In genomic region chr4:155171961-155172533, GRCm38 (mm10) we compare ENCODE assay signal across 7 mouse cellular contexts. TPM values are rescaled to one million over a fixed set of nuclear protein-coding genes. Genes with fewer than 3 reads are reported as not detected.
DNase-seq lines count a peak whose midpoint lies in the region; ATAC-seq and TF ChIP-seq lines count a peak whose summit lies in the region.

No protein-coding gene starts in this region.

- no peak overlapping the region; the same call in 1 of the 2 replicates for H3K4me2 ChIP-seq in kidney, postnatal 0 days (ENCODE audit: low read length)
- H3K4me2 ChIP-seq in forebrain, embryonic 12.5 days = no peak overlapping the region
- no peak overlapping the region for H3K4me2 ChIP-seq in midbrain, postnatal 0 days (ENCODE audit: low read depth, low read length, poor library complexity, severe bottlenecking)

- TF ChIP-seq POLR2A in brain, embryonic 14.5 days (IDR thresholded peaks at IDR 0.05; ENCODE audit: borderline replicate concordance, extremely low read depth, insufficient read depth, insufficient read length, poor library complexity, severe bottlenecking) = no peak

- 76% methylated on average over 5 of the region's 5 CpGs for WGBS in kidney, postnatal 0 days
- WGBS in forebrain, embryonic 12.5 days = 53% methylated on average over 5 of the region's 5 CpGs
- 60% methylated on average over 5 of the region's 5 CpGs for WGBS in midbrain, postnatal 0 days

- peak overlapping the region; percentile 97 for H3K27ac ChIP-seq in kidney, postnatal 0 days
- peak overlapping the region; percentile 97 for H3K27ac ChIP-seq in forebrain, embryonic 12.5 days
- peak overlapping the region; percentile 71 for H3K27ac ChIP-seq in midbrain, postnatal 0 days (ENCODE audit: low read depth, low read length)

- no peak for ATAC-seq in kidney, postnatal 0 days (replicated peaks; ENCODE audit: low FRiP score, low read depth)
- ATAC-seq in forebrain, embryonic 12.5 days (ENCODE audit: low FRiP score) = no peak
- no peak for ATAC-seq in midbrain, postnatal 0 days (ENCODE audit: low FRiP score)

- H3K36me3 ChIP-seq in kidney, postnatal 0 days (ENCODE audit: insufficient read depth, low read length) = no peaks in the 10 kb centered on the region
- H3K36me3 ChIP-seq in forebrain, embryonic 12.5 days (replicated peaks) = no peaks in the 10 kb centered on the region
- H3K36me3 ChIP-seq in midbrain, postnatal 0 days (ENCODE audit: insufficient read depth, low read length) = no peaks in the 10 kb centered on the region

- H3K27me3 ChIP-seq in kidney, postnatal 0 days (ENCODE audit: insufficient read depth, low read length) = no peaks in the 10 kb centered on the region
- H3K27me3 ChIP-seq in forebrain, embryonic 12.5 days = no peaks in the 10 kb centered on the region
- no peaks in the 10 kb centered on the region for H3K27me3 ChIP-seq in midbrain, postnatal 0 days (ENCODE audit: insufficient read depth, low read length)

- peaks cover 64% of the 10 kb centered on the region for H3K4me1 ChIP-seq in kidney, postnatal 0 days (replicated peaks; ENCODE audit: insufficient read depth, low read length)
- H3K4me1 ChIP-seq in forebrain, embryonic 12.5 days = peaks cover 61% of the 10 kb centered on the region
- peaks cover 38% of the 10 kb centered on the region for H3K4me1 ChIP-seq in midbrain, postnatal 0 days (ENCODE audit: insufficient read depth, low read length)

- no peak for DNase-seq in kidney, postnatal 0 days (ENCODE audit: low spot score)
- DNase-seq in kidney, postnatal 36 days = no peak
- peak; percentile 58 for DNase-seq in brain, embryonic 14.5 days (ENCODE audit: low read depth)
- DNase-seq in midbrain, postnatal 0 days (ENCODE audit: low spot score) = peak; percentile 56
- DNase-seq in adrenal gland, adult 18-20 months (ENCODE audit: low spot score in 2 of 2) = no peak
- DNase-seq in lung, postnatal 25 days (ENCODE audit: low spot score) = no peak

- TF ChIP-seq CTCF in kidney, postnatal 0 days (IDR thresholded peaks at IDR 0.05; ENCODE audit: low read depth) = no peak
- no peak for TF ChIP-seq CTCF in brain, embryonic 14.5 days (IDR thresholded peaks at IDR 0.05; ENCODE audit: borderline replicate concordance, extremely low read depth, insufficient read depth, insufficient read length)
- no peak for TF ChIP-seq CTCF in midbrain, postnatal 0 days (IDR thresholded peaks at IDR 0.05)

- no peaks in the 10 kb centered on the region for H3K9me3 ChIP-seq in kidney, postnatal 0 days (replicated peaks; ENCODE audit: low read length)
- no peaks in the 10 kb centered on the region for H3K9me3 ChIP-seq in forebrain, embryonic 12.5 days
- H3K9me3 ChIP-seq in midbrain, postnatal 0 days (ENCODE audit: low read length) = no peaks in the 10 kb centered on the region

- H3K9ac ChIP-seq in kidney, postnatal 0 days (ENCODE audit: low read depth, low read length) = no peak overlapping the region
- no peak overlapping the region for H3K9ac ChIP-seq in forebrain, embryonic 12.5 days
- no peak overlapping the region for H3K9ac ChIP-seq in midbrain, postnatal 0 days (replicated peaks; ENCODE audit: low read length, poor library complexity, severe bottlenecking)

- H3K4me3 ChIP-seq in kidney, postnatal 0 days (replicated peaks; ENCODE audit: low read depth, low read length) = no peak overlapping the region
- H3K4me3 ChIP-seq in forebrain, embryonic 12.5 days (replicated peaks) = no peak overlapping the region
- H3K4me3 ChIP-seq in midbrain, postnatal 0 days (ENCODE audit: low read depth, low read length) = no peak overlapping the region

RNA-seq across cellular contexts. Expression of gene Ski, which starts 50.3 kb away (rescaled TPM):
- 15.5 TPM in 2 replicates for polyA plus RNA-seq in kidney, postnatal 0 days (2015; fragmentation: Nextera tagmentation; extraction: Ambion mirVana)
- 38.6 and 55.2 TPM in 2 replicates for polyA plus RNA-seq in brain, embryonic 14.5 days (2012; rRNA removed)
- polyA plus RNA-seq in forebrain, embryonic 12.5 days (2016; fragmentation: Nextera tagmentation; extraction: Ambion mirVana) = 12.3 and 14.2 TPM in 2 replicates
- 59.8 and 63.1 TPM in 2 replicates for total RNA-seq in midbrain, postnatal 0 days (2014; rRNA removed)
- polyA plus RNA-seq in midbrain, postnatal 0 days (2015; fragmentation: Nextera tagmentation; extraction: Ambion mirVana) = 7.1 and 8.4 TPM in 2 replicates
- 10 to 100 TPM; 47.5 to 60.6 TPM for total RNA-seq in adrenal gland, adult 18-20 months (2021)

Comparison
In these comparisons a context has a peak if more than half of its experiments do, and no peak if none do; other contexts are left out.
1. DNase-seq: peak in brain, embryonic 14.5 days (single experiment) and midbrain, postnatal 0 days (single experiment); none in kidney, postnatal 0 days (single experiment), kidney, postnatal 36 days (0 of 2), adrenal gland, adult 18-20 months (0 of 2) and lung, postnatal 25 days (single experiment).
2. Peak in every context shown above with its lines, with median percentiles within 50 percentile points of each other: H3K27ac ChIP-seq.